Mouse (Mus musculus): ENCODE measurements at regions not wholly inside any gene's neighbourhood (a gene's known extent, or its start where the extent isn't known, plus 50 kb on each side); places are given as distances from the start of the nearest gene placed in this dataset.

GRCm38 (mm10) chr5:49639637-49640036 lies 114.9 kb upstream of the Kcnip4 start:
- H3K9ac ChIP-seq (ENCODE audit: low read depth, low read length): no peak overlapping the region
- H3K36me3 ChIP-seq (ENCODE audit: control insufficient read depth, insufficient read depth, low read length): no peaks in the 10 kb centered on the region
- H3K4me1 ChIP-seq (ENCODE audit: control insufficient read depth, insufficient read depth, low read length): no peaks in the 10 kb centered on the region
- ATAC-seq (ENCODE audit: low FRiP score, low TSS enrichment): no peak
- WGBS: 93% methylated on average over 4 of the region's 4 CpGs
- no peaks in the 10 kb centered on the region for H3K27me3 ChIP-seq (ENCODE audit: control insufficient read depth, insufficient read depth, low read length)
- no peak overlapping the region for H3K4me2 ChIP-seq (replicated peaks; ENCODE audit: low read depth, low read length)
- H3K27ac ChIP-seq (ENCODE audit: low read depth, low read length): no peak overlapping the region
- no peak overlapping the region for H3K4me3 ChIP-seq (ENCODE audit: low read length)
- no peaks in the 10 kb centered on the region for H3K9me3 ChIP-seq (ENCODE audit: control insufficient read depth, low read length)

GRCm38 (mm10) chr5:49620152-49620551 lies 95.4 kb upstream of the Kcnip4 start:
- WGBS: 89% methylated on average over 1 of the region's 1 CpGs
- no peaks in the 10 kb centered on the region for H3K4me1 ChIP-seq (ENCODE audit: control insufficient read depth, insufficient read depth, low read length)

GRCm38 (mm10) chr5:49606761-49607160 lies 82.1 kb upstream of the Kcnip4 start:
- H3K9me3 ChIP-seq (ENCODE audit: control insufficient read depth, low read length): no peaks in the 10 kb centered on the region
- no peaks in the 10 kb centered on the region for H3K4me1 ChIP-seq (ENCODE audit: control insufficient read depth, insufficient read depth, low read length)
- H3K36me3 ChIP-seq (ENCODE audit: control insufficient read depth, insufficient read depth, low read length): no peaks in the 10 kb centered on the region
- no peak overlapping the region for H3K4me3 ChIP-seq (ENCODE audit: low read length)
- H3K9ac ChIP-seq (ENCODE audit: low read depth, low read length): no peak overlapping the region
- H3K4me2 ChIP-seq (replicated peaks; ENCODE audit: low read depth, low read length): no peak overlapping the region
- no peak for ATAC-seq (ENCODE audit: low FRiP score, low TSS enrichment)
- H3K27ac ChIP-seq (ENCODE audit: low read depth, low read length): no peak overlapping the region
- 57% methylated on average over 1 of the region's 1 CpGs for WGBS
- H3K27me3 ChIP-seq (ENCODE audit: control insufficient read depth, insufficient read depth, low read length): no peaks in the 10 kb centered on the region

More at GRCm38 (mm10) chr5:49620152-49620551, 95.4 kb upstream of the Kcnip4 start:
- Histone ChIP-seq H3K27ac (ENCODE audit: low read depth, low read length) (no peak overlapping the region), H3K4me3 (ENCODE audit: low read length) (no peak overlapping the region), H3K4me2 (replicated peaks; ENCODE audit: low read depth, low read length) (no peak overlapping the region), H3K9ac (ENCODE audit: low read depth, low read length) (no peak overlapping the region), H3K27me3 (ENCODE audit: control insufficient read depth, insufficient read depth, low read length) (no peaks in the 10 kb centered on the region), H3K36me3 (ENCODE audit: control insufficient read depth, insufficient read depth, low read length) (no peaks in the 10 kb centered on the region), H3K9me3 (ENCODE audit: control insufficient read depth, low read length) (no peaks in the 10 kb centered on the region)
- ATAC-seq (ENCODE audit: low FRiP score, low TSS enrichment): no peak

GRCm38 (mm10) chr5:49580777-49581176 lies 56.1 kb upstream of the Kcnip4 start:
- Histone ChIP-seq H3K36me3 (ENCODE audit: control insufficient read depth, insufficient read depth, low read length) (no peaks in the 10 kb centered on the region), H3K4me1 (ENCODE audit: control insufficient read depth, insufficient read depth, low read length) (no peaks in the 10 kb centered on the region), H3K27ac (ENCODE audit: low read depth, low read length) (no peak overlapping the region), H3K4me2 (replicated peaks; ENCODE audit: low read depth, low read length) (no peak overlapping the region), H3K9me3 (ENCODE audit: control insufficient read depth, low read length) (no peaks in the 10 kb centered on the region), H3K27me3 (ENCODE audit: control insufficient read depth, insufficient read depth, low read length) (no peaks in the 10 kb centered on the region), H3K4me3 (ENCODE audit: low read length) (no peak overlapping the region), H3K9ac (ENCODE audit: low read depth, low read length) (no peak overlapping the region)
- WGBS: 80% methylated on average over 3 of the region's 3 CpGs
- no peak for ATAC-seq (ENCODE audit: low FRiP score, low TSS enrichment)

GRCm38 (mm10) chr5:49575901-49576300 lies 51.2 kb upstream of the Kcnip4 start:
- WGBS: 68% methylated on average over 2 of the region's 2 CpGs
- Histone ChIP-seq H3K4me1 (ENCODE audit: control insufficient read depth, insufficient read depth, low read length) (no peaks in the 10 kb centered on the region), H3K36me3 (ENCODE audit: control insufficient read depth, insufficient read depth, low read length) (no peaks in the 10 kb centered on the region), H3K27me3 (ENCODE audit: control insufficient read depth, insufficient read depth, low read length) (no peaks in the 10 kb centered on the region), H3K9me3 (ENCODE audit: control insufficient read depth, low read length) (no peaks in the 10 kb centered on the region), H3K9ac (ENCODE audit: low read depth, low read length) (no peak overlapping the region), H3K4me3 (ENCODE audit: low read length) (no peak overlapping the region), H3K4me2 (replicated peaks; ENCODE audit: low read depth, low read length) (no peak overlapping the region), H3K27ac (ENCODE audit: low read depth, low read length) (no peak overlapping the region)
- no peak for ATAC-seq (ENCODE audit: low FRiP score, low TSS enrichment)

Measured in kidney, embryonic 14.5 days (tissue).